Mouse (Mus musculus) spleen, postnatal 10 days (tissue): ENCODE measurements around the gene Hist1h4b.

Source experiments
- DNase-seq, 2 experiments: peaks; one replicate each; pipeline ENCODE4 v3.0.0; 2021 to 2022; ENCODE audit warnings: low spot score in 2 of 2

Hist1h4b gene

DNA sequence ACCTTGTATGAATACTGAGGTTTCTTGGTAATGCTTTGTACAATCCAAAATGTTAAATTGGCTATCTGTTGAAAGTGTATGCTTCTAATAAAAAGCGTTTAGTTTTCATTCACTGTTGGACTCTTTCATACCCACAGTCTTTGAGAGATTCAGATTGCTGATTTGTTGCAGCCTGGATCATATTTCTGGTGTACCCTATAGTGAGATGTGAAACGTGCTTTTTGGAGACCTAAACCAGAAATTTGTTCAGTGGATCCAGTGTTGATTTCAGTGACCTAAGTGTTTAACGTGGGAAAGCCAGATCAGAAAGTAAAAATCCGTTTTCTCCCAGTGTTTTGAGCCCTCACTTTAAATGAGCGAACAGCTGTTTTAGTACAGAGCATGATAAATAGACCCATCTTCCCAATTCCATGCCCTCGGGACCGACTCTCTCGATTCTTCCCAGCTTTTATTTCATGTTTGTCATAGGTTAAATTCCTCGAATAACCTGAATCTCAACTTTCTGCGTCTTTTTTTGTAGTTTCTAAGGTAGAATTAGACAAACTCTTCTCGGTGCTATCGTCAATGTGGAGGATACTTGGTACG is 16.5 kb upstream of the Hist1h4b start:
- no peak for DNase-seq

DNA sequence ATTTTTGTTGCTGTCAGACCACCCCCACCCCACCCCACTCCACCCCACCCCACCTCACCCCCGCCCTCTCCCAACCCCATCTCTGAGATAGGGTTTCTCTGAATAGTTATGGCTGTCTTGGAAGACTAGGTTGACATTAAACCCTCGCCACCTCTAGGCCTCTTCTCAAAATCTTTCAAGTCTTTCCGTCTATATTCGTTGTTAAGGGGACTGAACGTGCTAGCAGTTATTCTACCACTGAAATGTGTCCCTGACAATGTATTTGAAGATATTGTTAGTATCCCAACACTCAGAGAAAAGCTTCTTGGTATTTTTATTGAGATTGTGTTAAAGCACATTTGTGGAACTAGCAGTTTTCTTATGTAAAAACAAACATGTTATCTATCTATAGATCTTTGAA is 15.9 kb upstream of the Hist1h4b start:
- peak in 1 of 2 experiments; percentile 4 for DNase-seq

GRCm38 (mm10) chr13:23742007-23742406 is 14.8 kb upstream of the Hist1h4b start:
- peak in 1 of 2 experiments; percentile 19 for DNase-seq

- peak in 1 of 2 experiments; percentile 9 for DNase-seq
These were observed 13.6 kb upstream of the Hist1h4b start for GRCm38 (mm10) chr13:23743215-23743614.

- no peak for DNase-seq
These were observed 12.8 kb upstream of the Hist1h4b start for GRCm38 (mm10) chr13:23743963-23744362.

- peak in 1 of 2 experiments; percentile 49 for DNase-seq
These were observed 12.1 kb upstream of the Hist1h4b start for GRCm38 (mm10) chr13:23744421-23745380.

DNA sequence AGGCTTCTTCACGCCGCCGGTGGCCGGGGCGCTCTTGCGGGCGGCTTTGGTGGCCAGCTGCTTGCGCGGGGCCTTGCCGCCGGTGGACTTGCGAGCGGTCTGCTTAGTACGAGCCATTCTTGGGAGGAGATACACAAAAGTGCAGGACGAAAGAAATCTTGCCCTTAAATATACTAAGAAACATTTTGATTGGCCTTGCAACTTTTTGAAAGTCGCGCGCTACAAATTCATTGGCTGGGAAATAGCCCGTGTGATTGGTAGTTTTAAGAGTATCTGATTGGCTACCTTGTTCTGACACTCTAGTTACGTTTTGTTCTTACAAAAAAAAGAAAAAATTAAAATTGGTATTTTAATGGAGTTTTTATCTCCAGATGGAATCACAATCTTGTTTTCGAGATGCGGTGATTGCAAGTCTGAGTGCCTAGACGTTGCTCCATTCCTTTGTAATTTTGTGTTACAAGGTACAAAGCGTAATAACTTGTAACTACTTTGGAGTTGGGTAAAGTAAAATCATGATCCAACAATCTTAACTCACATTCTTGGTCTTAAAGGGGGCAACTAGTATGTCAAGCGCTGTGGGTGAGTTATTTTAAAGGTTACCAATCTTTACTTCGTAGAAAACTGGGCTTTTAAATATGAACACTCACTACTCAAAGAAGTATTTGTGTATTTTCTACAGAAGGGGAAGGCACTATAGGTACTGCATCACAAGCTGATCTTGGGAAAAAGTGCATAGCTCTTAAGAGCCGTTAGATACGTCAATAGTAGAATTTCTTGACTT is 11.2 kb upstream of the Hist1h4b start, which contains the start of gene Hist1h3c:
Gene Hist1h3c, minus strand, starts transcription at position 222 of the 781 bp plus-strand sequence.
- DNase-seq: peak; percentile 87 to 92

GRCm38 (mm10) chr13:23746201-23747080 is 10.4 kb upstream of the Hist1h4b start, which contains the start of gene Hist1h2bb:
Gene Hist1h2bb (plus strand): TSS chr13:23746734.
- peak; percentile 77 to 88 for DNase-seq

GRCm38 (mm10) chr13:23747081-23747891 is 9.5 kb upstream of the Hist1h4b start:
- DNase-seq: peak in 1 of 2 experiments; percentile 46

DNA sequence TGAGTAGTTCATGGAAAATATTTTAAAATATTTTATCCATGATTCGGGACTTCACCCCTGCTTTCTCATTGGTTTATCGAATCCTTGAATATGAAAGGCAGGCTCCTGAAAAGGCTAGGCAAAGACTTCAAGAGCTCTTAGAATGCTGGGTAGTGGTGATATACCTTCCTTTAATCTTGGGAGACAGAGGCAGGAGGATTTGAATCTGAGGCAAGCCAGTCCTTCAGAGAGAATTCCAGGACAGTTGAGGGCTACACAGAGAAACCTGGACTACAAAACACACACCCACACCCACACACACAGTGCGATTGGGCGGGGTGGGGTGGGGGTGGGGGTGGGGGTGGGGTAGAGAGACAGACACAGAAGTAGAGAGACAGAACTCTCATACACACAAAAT is 8.9 kb upstream of the Hist1h4b start:
- peak in 1 of 2 experiments; percentile 51 for DNase-seq

- no peak for DNase-seq
These were observed 7.2 kb upstream of the Hist1h4b start for GRCm38 (mm10) chr13:23749563-23750121.

- DNase-seq: peak; percentile 82 to 84
These were observed 5.9 kb upstream of the Hist1h4b start, which contains the start of gene Hist1h2ab for GRCm38 (mm10) chr13:23750839-23751477. Gene Hist1h2ab (plus strand): TSS chr13:23751126.

- peak in 1 of 2 experiments; percentile 47 for DNase-seq
These were observed 5.3 kb upstream of the Hist1h4b start for GRCm38 (mm10) chr13:23751478-23751956.

- peak; percentile 89 to 93 for DNase-seq
These were observed 4.6 kb upstream of the Hist1h4b start, which contains the start of gene Hist1h3b for GRCm38 (mm10) chr13:23752067-23752741. Gene Hist1h3b (plus strand): TSS chr13:23752267.

- peak in 1 of 2 experiments; percentile 53 for DNase-seq
These were observed 4.1 kb upstream of the Hist1h4b start for GRCm38 (mm10) chr13:23752742-23753172.

DNA sequence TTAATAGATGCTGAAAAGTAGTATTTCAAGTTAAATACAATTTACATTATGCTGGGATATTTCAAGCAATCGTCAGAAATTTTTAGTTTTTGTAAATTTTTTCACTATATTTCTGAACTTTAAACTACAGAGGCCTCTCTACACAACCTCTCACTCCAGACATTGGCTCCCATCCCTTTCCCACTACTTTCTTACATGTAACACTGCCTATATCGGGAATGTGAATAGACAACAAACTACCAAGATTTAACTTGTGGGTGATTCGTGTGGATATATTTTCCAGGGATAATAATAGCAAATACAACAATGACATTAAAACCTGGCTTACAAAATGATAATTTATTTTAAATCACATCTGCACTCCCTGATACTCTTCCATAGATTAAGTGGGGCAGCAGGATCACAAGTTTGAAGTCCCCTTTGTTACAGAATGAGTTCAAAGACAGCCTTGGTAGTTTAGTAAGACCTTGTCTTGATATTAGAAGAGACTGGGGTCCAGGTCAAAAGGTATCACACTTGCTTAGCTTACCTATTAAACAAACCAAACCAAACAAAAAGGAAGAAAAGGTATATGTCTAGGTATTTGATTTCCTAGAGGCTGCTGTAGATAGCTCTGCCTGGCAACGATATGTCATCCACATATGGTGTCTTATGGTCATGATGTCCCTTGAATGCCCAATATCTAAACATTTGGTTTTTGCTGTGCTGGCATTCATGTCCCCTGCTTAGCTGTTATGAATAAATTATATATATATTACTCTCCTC is 3.3 kb upstream of the Hist1h4b start:
- DNase-seq: no peak

GRCm38 (mm10) chr13:23755000-23755399 is 1.8 kb upstream of the Hist1h4b start:
- DNase-seq: no peak
